Mouse (Mus musculus): Measurements from ENCODE around the gene Chtop. TPM values are rescaled to one million over a fixed set of nuclear protein-coding genes. Genes with fewer than 3 reads are reported as not detected.

The Chtop gene
- polyA plus RNA-seq, 1 experiment from 2014 or later = 169 TPM

- DNase-seq (ENCODE audit: low spot score) = peak; percentile 23
These were observed 44.1 kb downstream of the Chtop start for GRCm38 (mm10) chr3:90465081-90465685.

- DNase-seq (ENCODE audit: low spot score) = no peak
These were observed 44.7 kb downstream of the Chtop start for GRCm38 (mm10) chr3:90464552-90465080.

GRCm38 (mm10) chr3:90462579-90462978 is 46.7 kb downstream of the Chtop start:
- DNase-seq (ENCODE audit: low spot score) = no peak

GRCm38 (mm10) chr3:90461935-90462334 is 47.4 kb downstream of the Chtop start:
- no peak for DNase-seq (ENCODE audit: low spot score)

- no peak for DNase-seq (ENCODE audit: low spot score)
These were observed 49.0 kb downstream of the Chtop start for GRCm38 (mm10) chr3:90460315-90460714.

- no peak for DNase-seq (ENCODE audit: low spot score)
These were observed 49.6 kb downstream of the Chtop start for GRCm38 (mm10) chr3:90459727-90460126.

GRCm38 (mm10) chr3:90454931-90455330 is 54.4 kb downstream of the Chtop start:
- DNase-seq (ENCODE audit: low spot score) = no peak

GRCm38 (mm10) chr3:90451396-90452095 is 57.8 kb downstream of the Chtop start:
- no peak for DNase-seq (ENCODE audit: low spot score)

GRCm38 (mm10) chr3:90450874-90451273 is 58.4 kb downstream of the Chtop start:
- no peak for DNase-seq (ENCODE audit: low spot score)

Other genes starting within 250 kb of the Chtop start
- 9.4 TPM in 2 replicates for gene Dennd4b, start 244.3 kb downstream of the Chtop start, polyA plus RNA-seq (2015; fragmentation: Nextera tagmentation; extraction: Ambion mirVana)
- 10.1 and 14.1 TPM in 2 replicates for gene Gatad2b, start 216.3 kb downstream of the Chtop start, polyA plus RNA-seq (2015; fragmentation: Nextera tagmentation; extraction: Ambion mirVana)
- 5.2 and 5.7 TPM in 2 replicates for gene Slc27a3, start 119.6 kb downstream of the Chtop start, polyA plus RNA-seq (2015; fragmentation: Nextera tagmentation; extraction: Ambion mirVana)
- gene Ints3, start 75.9 kb downstream of the Chtop start, polyA plus RNA-seq (2015; fragmentation: Nextera tagmentation; extraction: Ambion mirVana) = 14.5 and 15.7 TPM in 2 replicates
- gene Npr1, start 43.6 kb downstream of the Chtop start, polyA plus RNA-seq (2015; fragmentation: Nextera tagmentation; extraction: Ambion mirVana) = 2.5 and 2.6 TPM in 2 replicates
- gene Ilf2, start 33.4 kb downstream of the Chtop start, polyA plus RNA-seq (2015; fragmentation: Nextera tagmentation; extraction: Ambion mirVana) = 137 and 146 TPM in 2 replicates
- 61.9 and 65.5 TPM in 2 replicates for gene Snapin, start 18.5 kb downstream of the Chtop start, polyA plus RNA-seq (2015; fragmentation: Nextera tagmentation; extraction: Ambion mirVana)
- 46.7 and 50.4 TPM in 2 replicates for gene S100a1, start 4.9 kb upstream of the Chtop start, polyA plus RNA-seq (2015; fragmentation: Nextera tagmentation; extraction: Ambion mirVana)
- 146 and 154 TPM in 2 replicates for gene S100a13, start 4.9 kb upstream of the Chtop start, polyA plus RNA-seq (2015; fragmentation: Nextera tagmentation; extraction: Ambion mirVana)
- gene S100a14, start 17.4 kb upstream of the Chtop start, polyA plus RNA-seq (2015; fragmentation: Nextera tagmentation; extraction: Ambion mirVana) = 43.5 and 47.3 TPM in 2 replicates
- 136 and 139 TPM in 2 replicates for gene S100a16, start 27.8 kb upstream of the Chtop start, polyA plus RNA-seq (2015; fragmentation: Nextera tagmentation; extraction: Ambion mirVana)
- gene S100a3, start 51.1 kb upstream of the Chtop start, polyA plus RNA-seq (2015; fragmentation: Nextera tagmentation; extraction: Ambion mirVana) = 9.9 and 11.5 TPM in 2 replicates
- gene S100a2, start 80.7 kb upstream of the Chtop start, polyA plus RNA-seq (2015; fragmentation: Nextera tagmentation; extraction: Ambion mirVana) = 1.2 and 1.5 TPM in 2 replicates
- gene Gm42674, start 92.4 kb upstream of the Chtop start, polyA plus RNA-seq (2015; fragmentation: Nextera tagmentation; extraction: Ambion mirVana) = not detected in 2 replicates
- gene S100a4, start 94.3 kb upstream of the Chtop start, polyA plus RNA-seq (2015; fragmentation: Nextera tagmentation; extraction: Ambion mirVana) = 88.5 and 88.9 TPM in 2 replicates
- gene S100a5, start 99.0 kb upstream of the Chtop start, polyA plus RNA-seq (2015; fragmentation: Nextera tagmentation; extraction: Ambion mirVana) = 0.51 and 1.2 TPM in 2 replicates
- 164 and 165 TPM in 2 replicates for gene S100a6, start 103.4 kb upstream of the Chtop start, polyA plus RNA-seq (2015; fragmentation: Nextera tagmentation; extraction: Ambion mirVana)
- 0.28 and 0.38 TPM in 2 replicates for gene S100a7a, start 144.5 kb upstream of the Chtop start, polyA plus RNA-seq (2015; fragmentation: Nextera tagmentation; extraction: Ambion mirVana)
- 77.0 and 115 TPM in 2 replicates for gene S100a8, start 159.5 kb upstream of the Chtop start, polyA plus RNA-seq (2015; fragmentation: Nextera tagmentation; extraction: Ambion mirVana)
- gene S100a9, start 186.2 kb upstream of the Chtop start, polyA plus RNA-seq (2015; fragmentation: Nextera tagmentation; extraction: Ambion mirVana) = 26.1 and 50.1 TPM in 2 replicates
- gene Pglyrp4, start 217.4 kb upstream of the Chtop start, polyA plus RNA-seq (2015; fragmentation: Nextera tagmentation; extraction: Ambion mirVana) = 0.13 and 0.16 TPM in 2 replicates

All from thymus, postnatal 0 days (tissue).